In genomic region chr13:56136200-56136599, GRCm38 (mm10) we compare ENCODE assay signal across 7 mouse cellular contexts. TPM values are rescaled to one million over a fixed set of nuclear protein-coding genes. Genes with fewer than 3 reads are reported as not detected.
A peak's percentile ranks its signal among the peaks of the same experiment; 100 is the strongest.
DNase-seq lines count a peak whose midpoint lies in the region; ATAC-seq and TF ChIP-seq lines count a peak whose summit lies in the region.

TSS of gene H2afy (minus strand) at chr13:56136361.

- peaks cover 9 to 10% of the 10 kb centered on the region in 2 experiments; a peak in 3 of 4 replicates for H3K4me1 ChIP-seq in ES-E14 (ENCODE audit: control insufficient read depth in 2 of 2, insufficient read depth in 2 of 2, low read length in 2 of 2, poor library complexity in 1 of 2)
- peaks cover 31% of the 10 kb centered on the region for H3K4me1 ChIP-seq in forebrain, embryonic 13.5 days
- H3K4me1 ChIP-seq in liver, embryonic 11.5 days (replicated peaks; ENCODE audit: control insufficient read depth, insufficient read depth, low read length) = peaks cover 32% of the 10 kb centered on the region
- H3K4me1 ChIP-seq in stomach, embryonic 16.5 days (ENCODE audit: control insufficient read depth, insufficient read depth, low read length) = peaks cover 29% of the 10 kb centered on the region

- peaks cover 3% of the 10 kb centered on the region; the same call in 1 of the 2 replicates for H3K27me3 ChIP-seq in forebrain, embryonic 13.5 days
- no peaks in the 10 kb centered on the region for H3K27me3 ChIP-seq in liver, embryonic 11.5 days (replicated peaks; ENCODE audit: control insufficient read depth, insufficient read depth, low read length)
- no peaks in the 10 kb centered on the region for H3K27me3 ChIP-seq in stomach, embryonic 16.5 days (ENCODE audit: control insufficient read depth, insufficient read depth, low read length)

- H3K9me3 ChIP-seq in ES-E14 (ENCODE audit: control insufficient read depth, insufficient read depth, low read depth, low read length) = no peaks in the 10 kb centered on the region
- no peaks in the 10 kb centered on the region for H3K9me3 ChIP-seq in forebrain, embryonic 13.5 days (replicated peaks)
- no peaks in the 10 kb centered on the region for H3K9me3 ChIP-seq in liver, embryonic 11.5 days (ENCODE audit: control insufficient read depth, low read length)
- no peaks in the 10 kb centered on the region for H3K9me3 ChIP-seq in stomach, embryonic 16.5 days (replicated peaks; ENCODE audit: control insufficient read depth, low read length)

- H3K4me3 ChIP-seq in ES-E14 (ENCODE audit: insufficient read depth in 1 of 2, low read depth in 1 of 2, low read length in 2 of 2, poor library complexity in 1 of 2, severe bottlenecking in 1 of 2) = peak within 1 kb of the TSS; percentile 77 to 91
- peak within 1 kb of the TSS; percentile 98 for H3K4me3 ChIP-seq in forebrain, embryonic 13.5 days
- peak within 1 kb of the TSS; percentile 98 for H3K4me3 ChIP-seq in liver, embryonic 11.5 days (ENCODE audit: low read depth, low read length)
- H3K4me3 ChIP-seq in stomach, embryonic 16.5 days (replicated peaks; ENCODE audit: low read length) = peak within 1 kb of the TSS; percentile 70

- peak within 1 kb of the TSS; percentile 91 for H3K9ac ChIP-seq in ES-E14 (ENCODE audit: insufficient read depth, low read depth, low read length, poor library complexity, severe bottlenecking)
- H3K9ac ChIP-seq in forebrain, embryonic 13.5 days = peak within 1 kb of the TSS; percentile 99
- H3K9ac ChIP-seq in liver, embryonic 11.5 days (ENCODE audit: low read depth, low read length) = peak within 1 kb of the TSS; percentile 96
- peak within 1 kb of the TSS; percentile 92 for H3K9ac ChIP-seq in stomach, embryonic 16.5 days (ENCODE audit: low read length)

- 72% methylated on average over 2 of the region's 2 CpGs for WGBS in forebrain, embryonic 13.5 days
- WGBS in liver, embryonic 11.5 days = 95% methylated on average over 2 of the region's 2 CpGs
- 67% methylated on average over 2 of the region's 2 CpGs for WGBS in stomach, embryonic 16.5 days

- DNase-seq in ES-E14 (ENCODE audit: low read depth, low spot score) = no peak
- no peak for DNase-seq in liver, embryonic 11.5 days (ENCODE audit: low spot score)
- DNase-seq in thymus, adult 18-20 months = no peak

- in situ Hi-C loops in ES-E14 (cut with MboI; ENCODE audit: low sequenced_read_pairs in 2 of 2, unreplicated experiment in 2 of 2) = no loop called here

- ATAC-seq in CD4-positive, CD25-positive, alpha-beta regulatory T cell, adult 4 months = no peak
- ATAC-seq in forebrain, embryonic 13.5 days = no peak
- ATAC-seq in hematopoietic stem cell, adult 5-6 weeks (replicated peaks in 1 of 2; ENCODE audit: insufficient read depth in 1 of 2, low FRiP score in 2 of 2, low TSS enrichment in 1 of 2, low read depth in 1 of 2, poor library complexity in 2 of 2, severe bottlenecking in 2 of 2) = no peak
- no peak for ATAC-seq in liver, embryonic 11.5 days (replicated peaks; ENCODE audit: low FRiP score)
- ATAC-seq in stomach, embryonic 16.5 days (ENCODE audit: insufficient read depth, low FRiP score) = no peak

- H3K4me2 ChIP-seq in forebrain, embryonic 13.5 days = peak within 1 kb of the TSS; percentile 91
- H3K4me2 ChIP-seq in liver, embryonic 11.5 days = peak within 1 kb of the TSS; percentile 90
- H3K4me2 ChIP-seq in stomach, embryonic 16.5 days (ENCODE audit: low read depth, low read length) = peak within 1 kb of the TSS; percentile 86

- peak within 1 kb of the TSS; percentile 54; the same call in 1 of the 2 replicates for H3K27ac ChIP-seq in ES-E14 (ENCODE audit: insufficient read depth, low read depth, low read length, poor library complexity, severe bottlenecking)
- H3K27ac ChIP-seq in forebrain, embryonic 13.5 days = peak within 1 kb of the TSS; percentile 77
- peak within 1 kb of the TSS; percentile 84 for H3K27ac ChIP-seq in liver, embryonic 11.5 days (ENCODE audit: low read depth, low read length)
- peak within 1 kb of the TSS; percentile 90 for H3K27ac ChIP-seq in stomach, embryonic 16.5 days (ENCODE audit: low read length)

- H3K36me3 ChIP-seq in ES-E14 (ENCODE audit: control insufficient read depth, insufficient read depth, low read length, poor library complexity, severe bottlenecking) = peaks cover 2% of the 10 kb centered on the region; the same call in 1 of the 2 replicates
- H3K36me3 ChIP-seq in forebrain, embryonic 13.5 days (ENCODE audit: poor library complexity, severe bottlenecking) = peaks cover 18% of the 10 kb centered on the region
- no peaks in the 10 kb centered on the region for H3K36me3 ChIP-seq in liver, embryonic 11.5 days (ENCODE audit: control insufficient read depth, insufficient read depth, low read length)
- H3K36me3 ChIP-seq in stomach, embryonic 16.5 days (ENCODE audit: control insufficient read depth, insufficient read depth, low read length) = no peaks in the 10 kb centered on the region

TF ChIP-seq in ES-E14, 5 proteins besides CTCF, POLR2A, EP300 and RAD21:
- TF ChIP-seq ZNF384 (IDR thresholded peaks at IDR 0.05; ENCODE audit: low read depth, low read length) (no peak), MAFK (IDR thresholded peaks at IDR 0.05; ENCODE audit: insufficient read depth, low read depth, low read length) (no peak), CHD2 (IDR thresholded peaks at IDR 0.05; ENCODE audit: low read depth, low read length) (no peak), ZC3H11A (IDR thresholded peaks at IDR 0.05; ENCODE audit: borderline replicate concordance, low read depth, low read length) (no peak), HCFC1 (IDR thresholded peaks at IDR 0.05; ENCODE audit: borderline replicate concordance, insufficient read depth, low read length) (no peak)

RNA-seq across cellular contexts. Expression of gene H2afy, which starts in this region (rescaled TPM):
- polyA plus RNA-seq in CD4-positive, CD25-positive, alpha-beta regulatory T cell, adult 4 months (2017; shearing (Covaris generic)) = 100 to 1,000 TPM; 106 to 135 TPM
- 67.3 and 92.1 TPM in 2 replicates for total RNA-seq in ES-E14 (2012; rRNA removed)
- polyA plus RNA-seq in forebrain, embryonic 13.5 days (2015; fragmentation: Nextera tagmentation; extraction: Ambion mirVana) = 545 and 548 TPM in 2 replicates
- 1,843 and 2,010 TPM in 2 replicates for total RNA-seq in hematopoietic stem cell, adult 5-6 weeks (2017)
- polyA plus RNA-seq in liver, embryonic 11.5 days (2014; fragmentation: Nextera tagmentation; extraction: Ambion mirVana) = 230 and 233 TPM in 2 replicates
- polyA plus RNA-seq in stomach, embryonic 16.5 days (2015; fragmentation: Nextera tagmentation; extraction: Ambion mirVana) = 247 and 271 TPM in 2 replicates

Comparison
In these comparisons a context has a peak if more than half of its experiments do, and no peak if none do; other contexts are left out.
1. RNA of gene H2afy (total RNA-seq): 1,843 to 2,010 TPM in hematopoietic stem cell, adult 5-6 weeks; 67.3 to 92.1 TPM in ES-E14; every median in the first group is over 10 times any median in the second.
2. Peak in every context shown above with its lines, with median percentiles within 50 percentile points of each other: H3K27ac ChIP-seq, H3K4me3 ChIP-seq, H3K9ac ChIP-seq and H3K4me2 ChIP-seq.